Mouse (Mus musculus) heart, postnatal 0 days (tissue): ENCODE measurements around the gene Wbp2. TPM values are rescaled to one million over a fixed set of nuclear protein-coding genes. Genes with fewer than 3 reads are reported as not detected.
"Not testable (repeated sequence)": the region's sequence is repeated elsewhere in the genome, so short reads cannot be mapped to it uniquely, and the experiment has no call there.

Source experiments
- ATAC-seq: fragments of 200-750 bp; cut with Nextera tagmentation; 2 replicates; pipeline ENCODE4 v1.8.0; 2017; ENCODE audit warnings: low read depth, moderate number of reproducible peaks, moderate library complexity; ENCODE audit not compliant: insufficient read depth
- DNase-seq: peaks from one replicate; pipeline ENCODE4 v3.0.0-alpha.2; 2016; ENCODE audit warnings: low spot score
- H3K27ac ChIP-seq: fragments of 300-500 bp; sonication (generic); 2 replicates; pipeline ENCODE4 v1.5.1; 2014; ENCODE audit warnings: low read depth, mild to moderate bottlenecking
- H3K27me3 ChIP-seq: fragments of 300-500 bp; sonication (generic); 2 replicates; pipeline ENCODE4 v1.6.1; 2014; ENCODE audit warnings: low read length, mixed read lengths; ENCODE audit not compliant: control insufficient read depth, insufficient read depth
- H3K36me3 ChIP-seq: fragments of 300-500 bp; sonication (generic); replicated peaks from 2 replicates; pipeline ENCODE4 v1.6.1; 2014; ENCODE audit warnings: low read length, mixed read lengths; ENCODE audit not compliant: control insufficient read depth, insufficient read depth
- H3K4me1 ChIP-seq: fragments of 300-500 bp; sonication (generic); 2 replicates; pipeline ENCODE4 v1.6.1; 2014; ENCODE audit warnings: antibody characterized with exemption; ENCODE audit not compliant: control insufficient read depth, insufficient read depth
- H3K4me2 ChIP-seq: fragments of 300-500 bp; sonication (generic); 2 replicates; pipeline ENCODE4 v1.6.1; 2014; ENCODE audit warnings: low read depth, mild to moderate bottlenecking, low read length, moderate library complexity
- H3K4me3 ChIP-seq: fragments of 300-500 bp; sonication (generic); 2 replicates; pipeline ENCODE4 v1.5.1; 2014; ENCODE audit warnings: low read depth, low read length
- H3K9ac ChIP-seq: fragments of 300-500 bp; sonication (generic); replicated peaks from 2 replicates; pipeline ENCODE4 v1.6.1; 2014; ENCODE audit warnings: low read depth, low read length, mixed read lengths
- H3K9me3 ChIP-seq: fragments of 300-500 bp; sonication (generic); replicated peaks from 2 replicates; pipeline ENCODE4 v1.6.1; 2016; ENCODE audit warnings: low read length; ENCODE audit not compliant: control insufficient read depth
- CTCF ChIP-seq: IDR thresholded peaks from 2 replicates; pipeline ENCODE4 v1.5.1; 2016; ENCODE audit warnings: antibody characterized with exemption, control low read depth, low read depth
- EP300 ChIP-seq: IDR thresholded peaks from 2 replicates; pipeline ENCODE4 v1.6.1; 2016; ENCODE audit warnings: antibody characterized with exemption, low read depth
- WGBS: fragments of 180-500 bp; shearing (Covaris S2); extraction: QIAGEN DNeasy Blood & Tissue Kit; methylation state at CpG from one replicate; pipeline ENCODE4 v1.1.7; 2014; 5-methylcytosine and 5-hydroxymethylcytosine counted together
- polyA plus RNA-seq: library from polyadenylated mRNA; unstranded; fragments of >200 nt; fragmentation: Nextera tagmentation; extraction: Ambion mirVana; gene quantifications from 2 replicates; pipeline ENCODE4 v1.2.1, GENCODE M21; 2015
- total RNA-seq: library from RNA; depleted of rRNA; stranded (reverse); fragments of >200 nt; gene quantifications from 2 replicates; pipeline ENCODE4 v1.2.3, GENCODE M21; 2014; ENCODE audit warnings: low replicate concordance

The Wbp2 gene
- total and polyA plus RNA-seq, 2 experiments from 2014 or later: 106 to 120 TPM

- no peaks in the 10 kb centered on the region for H3K9me3 ChIP-seq
- no peaks in the 10 kb centered on the region for H3K36me3 ChIP-seq
- H3K4me1 ChIP-seq: peaks cover 8% of the 10 kb centered on the region; the same call in 1 of the 2 replicates
- H3K27ac ChIP-seq: peak overlapping the region; percentile 74
- ATAC-seq (no peak; the same call in 1 of the 2 replicates), DNase-seq (no peak)
- no peak overlapping the region for H3K4me2 ChIP-seq
- 31% methylated on average over 16 of the region's 16 CpGs for WGBS
- no peaks in the 10 kb centered on the region for H3K27me3 ChIP-seq
- no peak overlapping the region for H3K9ac ChIP-seq
- H3K4me3 ChIP-seq: no peak overlapping the region
- TF ChIP-seq CTCF: no peak
- no peak for TF ChIP-seq EP300
These were observed 7.2 kb upstream of the Wbp2 start for GRCm38 (mm10) chr11:116093771-116094565.

- H3K27ac ChIP-seq: peak overlapping the region; percentile 74; the same call in 1 of the 2 replicates
- not testable (repeated sequence) for H3K4me3 ChIP-seq, DNase-seq, H3K4me1 ChIP-seq, H3K9ac ChIP-seq, ATAC-seq, H3K36me3 ChIP-seq, H3K9me3 ChIP-seq, H3K4me2 ChIP-seq, H3K27me3 ChIP-seq
- 83% methylated on average over 6 of the region's 6 CpGs for WGBS
These were observed 6.2 kb upstream of the Wbp2 start for GRCm38 (mm10) chr11:116092959-116093358.

DNA sequence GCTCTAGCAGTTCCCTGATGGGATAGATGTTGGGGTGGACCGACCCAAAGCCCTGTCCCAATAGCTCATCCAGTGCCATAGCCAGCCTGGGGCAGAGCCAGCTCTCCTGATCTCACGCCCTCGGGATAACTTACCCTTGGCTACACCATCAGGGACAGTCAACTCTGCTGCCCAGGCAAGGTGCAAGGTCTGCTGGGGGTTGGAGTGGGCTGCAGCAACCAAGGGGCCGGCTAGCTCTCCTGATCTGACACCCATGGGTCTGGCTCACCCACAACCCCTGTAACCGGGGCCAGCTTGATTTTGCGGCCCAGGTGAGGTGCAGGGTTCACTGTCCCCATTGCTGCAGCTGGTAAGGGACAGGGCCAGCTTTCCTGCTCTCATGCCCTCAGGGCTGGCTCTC, 4.8 kb upstream of the Wbp2 start:
- Histone ChIP-seq H3K36me3 (no peaks in the 10 kb centered on the region), H3K27me3 (no peaks in the 10 kb centered on the region), H3K4me1 (peaks cover 11% of the 10 kb centered on the region), H3K27ac (no peak overlapping the region), H3K4me2 (no peak overlapping the region), H3K9me3 (no peaks in the 10 kb centered on the region), H3K9ac (no peak overlapping the region), H3K4me3 (no peak overlapping the region)
- DNase-seq (no peak), ATAC-seq (no peak)
- 88% methylated on average over 6 of the region's 6 CpGs for WGBS
- TF ChIP-seq EP300 (no peak), CTCF (no peak)

DNA sequence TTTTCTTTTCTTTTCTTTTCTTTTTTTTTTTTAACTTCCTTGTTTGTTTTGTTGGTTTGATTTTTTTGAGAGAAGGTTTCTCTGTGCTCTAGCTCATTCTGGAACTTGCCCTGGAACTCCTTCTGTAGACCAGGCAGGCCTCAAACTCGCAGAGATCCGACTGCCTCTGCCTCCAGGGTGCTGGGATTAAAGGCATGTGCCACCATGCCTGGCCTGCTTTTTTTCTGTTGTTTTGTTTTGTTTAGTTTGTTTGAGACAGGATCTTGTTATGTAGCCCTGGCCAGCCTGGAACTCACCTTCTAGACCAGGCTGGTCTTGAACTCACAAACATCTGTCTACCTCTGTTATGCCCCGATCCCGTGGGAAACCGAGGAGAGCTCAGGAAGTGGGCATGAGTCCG, 2.8 kb upstream of the Wbp2 start:
- no peak for TF ChIP-seq CTCF
- no peak for TF ChIP-seq EP300
- DNase-seq: no peak
- H3K4me1 ChIP-seq: peaks cover 21% of the 10 kb centered on the region
- no peaks in the 10 kb centered on the region for H3K27me3 ChIP-seq
- ATAC-seq: no peak
- no peaks in the 10 kb centered on the region for H3K36me3 ChIP-seq
- no peak overlapping the region for H3K4me3 ChIP-seq
- no peak overlapping the region for H3K9ac ChIP-seq
- no peak overlapping the region for H3K27ac ChIP-seq
- no peak overlapping the region for H3K4me2 ChIP-seq
- no peaks in the 10 kb centered on the region for H3K9me3 ChIP-seq
- WGBS: 86% methylated on average over 6 of the region's 6 CpGs

- Histone ChIP-seq H3K4me1 (peaks cover 16% of the 10 kb centered on the region; the same call in 1 of the 2 replicates), H3K9ac (no peak overlapping the region), H3K36me3 (peaks cover 3% of the 10 kb centered on the region; the same call in 1 of the 2 replicates), H3K4me2 (no peak overlapping the region), H3K4me3 (no peak overlapping the region), H3K9me3 (no peaks in the 10 kb centered on the region), H3K27ac (no peak overlapping the region), H3K27me3 (no peaks in the 10 kb centered on the region)
- ATAC-seq (no peak), DNase-seq (no peak)
- 53% methylated on average over 11 of the region's 11 CpGs for WGBS
- 0 out of 2 replicates have a peak, but pooled peaks have one; percentile 20 for TF ChIP-seq EP300
- TF ChIP-seq CTCF: peak; percentile 13; the same call in 1 of the 2 replicates
These were observed 2.1 kb upstream of the Wbp2 start for GRCm38 (mm10) chr11:116088741-116089394.
